Mouse (Mus musculus) thymus, postnatal 25 days (tissue): Measurements from ENCODE around the gene Mrpl2.

ENCODE experiments used
- DNase-seq: peaks from one replicate; pipeline ENCODE4 v3.0.0; 2022

Mrpl2 gene

DNA sequence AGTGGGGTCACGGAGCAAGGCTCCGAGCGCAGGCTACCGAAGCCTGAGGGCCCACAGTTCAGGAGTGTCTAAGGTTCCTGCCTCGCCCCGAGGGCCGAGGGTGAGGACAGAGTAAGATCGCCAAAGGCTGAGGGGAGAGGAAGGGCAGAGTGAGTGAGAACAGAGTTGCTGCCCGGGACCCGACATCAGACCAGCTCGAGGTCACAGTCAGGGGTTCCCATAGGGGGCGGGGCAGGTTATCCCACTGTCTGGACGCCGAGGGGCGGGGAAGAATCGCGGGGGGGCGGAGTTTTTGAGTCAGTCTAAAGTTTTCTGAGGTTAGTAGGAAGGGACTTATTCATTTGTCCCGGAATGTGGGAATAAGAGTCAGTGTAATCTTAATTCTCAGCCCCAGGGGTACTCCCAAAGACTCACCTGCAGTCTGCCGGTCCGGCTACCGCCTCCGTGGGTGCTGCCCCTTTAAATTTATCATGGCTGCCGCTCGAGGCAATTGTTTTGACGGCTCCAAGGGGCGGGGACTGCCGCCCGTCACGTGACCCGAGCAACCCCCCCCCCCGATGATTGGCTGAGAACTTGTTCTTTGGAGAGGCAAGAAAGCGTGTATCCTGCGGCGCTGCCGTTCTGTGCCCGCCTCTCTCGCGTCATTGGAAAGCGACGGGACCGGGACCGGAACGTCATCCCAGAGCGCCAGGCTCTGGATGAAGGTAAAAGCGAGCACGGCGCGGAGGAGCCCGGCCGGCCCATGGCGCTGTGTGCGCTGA lies at the start of gene Mrpl2, which contains the start of gene Klc4:
Gene Mrpl2, plus strand, starts transcription at position 669 of the 761 bp plus-strand sequence.
Gene Klc4, minus strand, starts transcription at position 462 of the 761 bp plus-strand sequence.
- DNase-seq = peak; percentile 99

- no peak for DNase-seq
Measured at GRCm38 (mm10) chr17:46597956-46598355, 48.1 kb upstream of the Mrpl2 start.

DNA sequence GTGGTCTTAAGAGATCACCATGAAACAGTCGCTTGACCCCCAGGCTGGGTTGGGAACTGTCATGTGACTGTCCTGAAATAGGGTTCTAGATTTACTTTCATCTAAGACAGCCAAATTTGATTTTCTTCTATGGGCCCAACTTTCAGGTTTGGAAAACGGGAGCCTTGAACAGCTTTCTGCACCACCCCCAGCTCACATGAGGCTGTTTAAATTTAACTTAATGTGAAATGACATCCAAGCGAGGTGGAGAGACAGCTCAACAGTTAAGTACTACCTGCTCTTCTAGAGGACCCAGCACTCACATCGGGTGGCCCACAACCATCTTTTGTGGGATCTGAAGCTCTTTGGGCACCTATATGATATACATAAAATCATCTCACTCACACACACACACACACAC lies 47.1 kb upstream of the Mrpl2 start:
- no peak for DNase-seq

- DNase-seq = no peak
Measured at GRCm38 (mm10) chr17:46600569-46600968, 45.5 kb upstream of the Mrpl2 start.

DNA sequence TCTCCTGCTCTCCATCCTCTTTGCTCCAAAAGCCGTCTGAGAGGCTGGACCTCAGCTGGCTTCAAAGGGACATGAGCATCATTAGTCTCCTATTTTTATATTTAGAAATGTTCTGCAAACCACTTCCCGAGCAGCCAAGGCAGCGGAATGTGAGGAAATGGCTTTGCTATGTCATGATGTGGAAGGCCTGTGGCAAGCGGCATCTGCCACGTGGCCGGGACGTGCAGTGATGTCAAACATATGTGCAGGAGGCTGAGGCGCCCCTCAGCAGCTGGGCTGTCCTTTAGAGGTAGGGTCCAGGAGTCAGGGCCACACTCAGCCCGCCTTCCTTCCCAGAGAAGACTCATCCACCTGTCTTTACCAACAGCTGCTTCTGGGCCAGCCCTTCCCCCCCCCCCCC lies 43.8 kb upstream of the Mrpl2 start:
- no peak for DNase-seq

DNA sequence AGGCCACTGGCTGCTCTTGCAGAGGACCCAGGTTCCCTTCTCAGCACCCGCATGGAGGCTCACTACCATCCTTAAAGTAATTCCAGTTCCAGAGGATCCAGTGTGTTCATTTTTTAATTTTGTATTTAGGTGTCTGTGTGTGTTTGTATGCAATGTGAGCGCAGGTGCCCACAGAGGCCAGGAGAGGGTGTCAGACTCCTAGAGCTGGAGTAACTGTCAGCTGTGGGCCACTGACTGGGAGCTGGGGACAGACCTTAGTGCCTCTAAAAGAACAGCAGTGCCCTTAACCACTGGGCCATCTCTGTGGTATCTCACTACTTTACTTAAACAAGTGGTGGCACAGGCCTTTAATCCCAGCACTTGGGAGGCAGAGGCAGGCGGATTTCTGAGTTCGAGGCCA lies 42.8 kb upstream of the Mrpl2 start:
- no peak for DNase-seq

DNA sequence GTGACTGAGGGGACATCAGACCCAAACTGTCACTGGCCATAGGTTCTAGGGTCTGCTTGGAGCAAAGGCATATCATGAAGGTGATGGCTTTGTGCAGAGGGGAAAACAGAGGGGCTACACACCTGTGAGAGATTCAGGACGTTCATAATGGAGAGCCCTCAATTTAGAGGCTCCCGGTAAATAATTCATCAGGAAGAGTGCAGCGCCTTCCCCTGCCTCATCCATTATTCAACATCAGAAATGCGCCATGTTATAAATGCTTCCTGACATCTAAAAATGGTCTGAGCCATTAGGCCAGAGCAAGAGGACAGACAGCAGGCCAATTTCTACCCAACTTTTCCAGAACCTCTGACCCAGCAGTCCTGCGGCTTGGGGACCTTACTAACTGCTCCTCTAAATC lies 40.9 kb upstream of the Mrpl2 start:
- DNase-seq = no peak

DNA sequence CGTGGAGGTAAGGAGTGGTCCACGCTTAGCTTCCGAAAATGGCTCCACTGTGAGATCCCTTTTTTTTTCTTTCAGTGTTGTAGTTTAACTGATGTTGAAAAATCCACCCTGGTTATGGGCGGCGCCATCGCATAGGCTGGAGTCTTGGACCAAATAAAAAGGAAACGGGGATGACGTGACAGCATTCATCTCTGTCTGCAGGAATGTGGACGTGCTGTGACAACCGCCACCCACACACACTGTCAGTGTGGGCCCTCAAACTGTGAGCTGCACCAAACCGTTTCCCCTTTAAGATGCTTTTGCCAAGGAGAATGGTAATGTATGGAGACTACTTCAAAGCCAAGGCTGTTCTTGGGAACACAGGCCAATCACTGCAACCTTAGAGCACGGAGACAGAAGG lies 40.0 kb upstream of the Mrpl2 start:
- DNase-seq = no peak

GRCm38 (mm10) chr17:46609721-46610514 lies 36.1 kb upstream of the Mrpl2 start:
- no peak for DNase-seq

GRCm38 (mm10) chr17:46611316-46611715 lies 34.7 kb upstream of the Mrpl2 start:
- DNase-seq = no peak

- DNase-seq = no peak
Measured at GRCm38 (mm10) chr17:46612189-46612588, 33.8 kb upstream of the Mrpl2 start.

DNA sequence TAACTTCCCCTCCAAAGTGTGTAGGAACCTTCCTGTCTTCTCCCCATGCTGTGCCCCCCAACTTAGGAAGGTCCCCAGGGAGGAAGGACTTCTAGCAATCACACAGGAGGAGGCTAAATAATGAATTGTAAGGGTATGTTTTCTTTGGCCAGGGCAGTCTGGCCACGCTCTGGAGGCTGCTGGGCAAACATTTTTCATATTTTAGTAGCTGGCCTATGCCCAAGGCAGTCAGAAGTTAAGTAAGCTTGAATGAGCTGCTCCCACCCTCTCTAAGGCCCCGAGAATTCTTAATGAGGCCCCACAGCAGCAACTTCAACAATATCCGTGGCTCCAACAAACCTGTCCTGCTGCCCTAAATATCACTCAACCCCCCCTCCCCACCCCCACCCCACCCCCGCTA lies 33.2 kb upstream of the Mrpl2 start:
- no peak for DNase-seq

DNA sequence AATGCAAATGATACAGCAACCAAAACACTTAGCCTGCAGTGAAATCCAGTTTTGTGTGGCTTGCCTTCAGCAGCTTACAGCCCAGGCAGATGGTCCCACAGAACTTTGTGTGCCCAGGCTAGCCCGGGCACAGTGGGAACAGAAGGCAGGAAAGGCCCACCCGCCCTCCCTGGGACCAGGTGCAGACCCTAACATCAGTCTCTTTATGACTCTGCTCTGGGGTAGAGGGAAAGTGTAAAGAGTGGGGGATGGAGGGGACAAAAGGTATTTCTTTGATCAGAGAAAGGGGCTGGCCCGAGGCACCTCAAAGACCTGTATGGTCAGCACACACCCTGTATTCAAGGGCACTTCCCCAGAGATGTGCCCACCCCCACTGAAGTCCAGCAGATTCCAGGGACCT lies 32.8 kb upstream of the Mrpl2 start:
- no peak for DNase-seq

- no peak for DNase-seq
Measured at GRCm38 (mm10) chr17:46617799-46618198, 28.2 kb upstream of the Mrpl2 start.

GRCm38 (mm10) chr17:46618394-46618768 lies 27.6 kb upstream of the Mrpl2 start:
- no peak for DNase-seq

GRCm38 (mm10) chr17:46618769-46619682 lies 27.0 kb upstream of the Mrpl2 start:
- DNase-seq = no peak

GRCm38 (mm10) chr17:46619683-46620357 lies 26.2 kb upstream of the Mrpl2 start:
- DNase-seq = no peak

DNA sequence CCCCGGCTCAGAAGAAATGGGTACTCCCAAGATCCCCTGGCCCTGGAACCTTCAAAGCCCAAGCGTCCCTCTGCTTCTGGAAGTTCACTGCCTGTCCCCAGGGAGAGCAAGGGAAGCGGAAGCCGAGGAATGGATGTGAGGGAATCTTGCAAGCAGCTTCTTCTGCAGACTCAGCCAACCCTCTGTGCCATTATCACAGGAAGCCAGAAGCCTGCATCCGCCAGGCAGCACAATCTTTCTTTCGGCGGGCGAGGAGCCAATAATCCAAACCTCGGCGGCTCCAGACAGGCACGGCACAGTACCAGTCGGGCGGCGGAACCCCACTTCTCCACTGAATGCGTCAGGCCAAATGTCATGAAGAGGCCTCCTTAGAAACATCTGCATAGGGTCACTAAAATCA lies 24.7 kb upstream of the Mrpl2 start:
- no peak for DNase-seq

- DNase-seq = no peak
Measured at GRCm38 (mm10) chr17:46622269-46622668, 23.8 kb upstream of the Mrpl2 start.

DNA sequence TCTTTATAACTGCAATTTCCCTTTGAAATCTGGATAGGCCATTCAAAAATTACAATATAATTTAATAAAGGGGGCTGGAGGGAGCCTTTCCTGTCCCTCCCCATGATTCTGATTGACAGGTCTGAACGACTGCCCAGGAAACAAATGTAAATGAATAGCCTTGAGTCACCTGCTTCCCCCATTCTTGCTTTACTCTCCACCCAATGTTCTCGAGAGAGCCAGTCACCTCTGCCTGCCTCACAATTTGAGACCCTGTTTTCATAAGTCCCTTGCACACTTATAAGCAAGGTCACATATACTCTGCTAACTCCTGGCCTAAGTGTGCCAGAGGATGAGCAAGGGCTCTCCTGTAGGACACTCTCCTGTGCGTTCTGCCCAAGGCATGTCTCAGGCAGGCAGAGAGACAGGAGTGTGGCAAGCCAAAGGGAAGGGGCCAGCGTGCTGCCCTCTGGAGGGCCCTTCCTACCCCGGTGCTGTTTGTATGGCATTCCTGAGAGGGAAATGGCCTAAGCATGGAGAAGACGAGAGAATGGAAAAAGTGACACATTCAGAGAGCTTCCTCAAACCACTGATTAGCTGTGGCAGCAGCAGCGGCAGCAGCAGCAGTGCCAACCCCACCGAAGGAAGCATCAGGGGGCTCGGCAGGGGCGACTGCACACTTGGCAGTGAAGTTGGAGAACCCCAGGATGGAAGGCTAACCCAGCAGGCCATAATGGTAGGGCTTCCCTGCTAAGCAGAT lies 22.0 kb upstream of the Mrpl2 start:
- no peak for DNase-seq

DNA sequence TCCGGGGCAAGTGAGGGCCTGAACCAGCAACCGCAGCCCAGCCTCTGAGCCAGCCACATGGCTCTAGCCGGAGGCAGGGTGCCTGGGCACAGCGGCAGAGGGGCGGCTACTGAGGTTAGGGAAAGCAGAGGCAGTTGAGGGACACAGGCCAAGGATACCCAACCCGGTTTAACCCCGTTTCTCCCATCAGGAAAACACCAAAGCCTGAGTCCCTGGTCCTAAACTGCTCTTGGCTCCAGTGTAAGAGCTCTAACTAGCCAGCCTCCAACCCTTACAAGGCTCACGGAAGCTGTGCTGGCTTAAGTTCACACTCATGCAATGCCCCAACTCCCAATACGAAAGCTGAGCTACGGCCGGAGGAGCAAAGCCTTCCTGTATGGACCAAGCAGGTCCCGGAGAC lies 21.4 kb upstream of the Mrpl2 start:
- no peak for DNase-seq

DNA sequence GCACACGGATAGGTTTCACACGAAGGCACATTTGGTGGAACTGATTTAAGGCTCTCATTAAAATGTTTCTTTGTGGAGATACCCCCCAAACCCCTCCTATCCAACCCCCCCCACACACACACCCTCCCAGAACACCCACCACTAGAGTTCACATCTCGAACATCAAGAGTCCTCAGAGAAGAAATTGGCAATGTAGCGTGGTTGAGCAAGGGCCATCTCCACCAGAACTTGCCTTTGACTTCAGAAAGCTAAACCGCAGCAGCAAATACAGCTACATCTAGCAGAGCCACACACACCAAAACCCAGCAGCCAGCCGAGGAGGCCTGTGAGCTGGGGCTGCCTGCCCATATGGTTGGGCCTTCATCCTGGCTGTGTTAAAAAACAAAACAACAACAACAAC lies 18.6 kb upstream of the Mrpl2 start:
- DNase-seq = no peak
